Mouse (Mus musculus) thymus, postnatal 10 days (tissue): ENCODE measurements around the gene Gal3st3.
A peak's percentile ranks its signal among the peaks of the same experiment; 100 is the strongest.
"Not testable (repeated sequence)": the region's sequence is repeated elsewhere in the genome, so short reads cannot be mapped to it uniquely, and the experiment has no call there.

Experiments used
- DNase-seq, 2 experiments: peaks; one replicate each; pipeline ENCODE4 v3.0.0; 2021; ENCODE audit warnings: low spot score in 2 of 2

Gal3st3 gene

GRCm38 (mm10) chr19:5306968-5307734 is 9.0 kb downstream of the Gal3st3 start:
- no peak for DNase-seq

- no peak for DNase-seq
These were observed 10.9 kb downstream of the Gal3st3 start for GRCm38 (mm10) chr19:5309025-5309424.

- DNase-seq: no peak
These were observed 15.1 kb downstream of the Gal3st3 start for GRCm38 (mm10) chr19:5313189-5313588.

GRCm38 (mm10) chr19:5323801-5324200 is 25.7 kb downstream of the Gal3st3 start:
- DNase-seq: peak; percentile 25 to 42

- DNase-seq: no peak
These were observed 29.8 kb downstream of the Gal3st3 start for GRCm38 (mm10) chr19:5327970-5328369.

GRCm38 (mm10) chr19:5334741-5335140 is 36.6 kb downstream of the Gal3st3 start:
- DNase-seq: no peak

- DNase-seq: no peak
These were observed 37.3 kb downstream of the Gal3st3 start, which contains the start of gene Catsper1 for GRCm38 (mm10) chr19:5335441-5335840. Gene Catsper1, plus strand, starts transcription at chr19:5335741.

GRCm38 (mm10) chr19:5337975-5338374 is 39.8 kb downstream of the Gal3st3 start:
- DNase-seq: peak; percentile 54 to 85

GRCm38 (mm10) chr19:5341360-5341759 is 43.2 kb downstream of the Gal3st3 start:
- DNase-seq: no peak

GRCm38 (mm10) chr19:5345297-5346131 is 47.4 kb downstream of the Gal3st3 start:
- DNase-seq: no peak

GRCm38 (mm10) chr19:5348064-5348463 is 49.9 kb downstream of the Gal3st3 start:
- no peak for DNase-seq

- peak in 1 of 2 experiments; percentile 37 for DNase-seq
These were observed 50.7 kb downstream of the Gal3st3 start for GRCm38 (mm10) chr19:5348526-5349501.

GRCm38 (mm10) chr19:5349502-5349873 is 51.4 kb downstream of the Gal3st3 start, which contains the start of gene Cst6:
Gene Cst6, minus strand, starts transcription at chr19:5349574.
- DNase-seq: not testable (repeated sequence)

- no peak for DNase-seq
These were observed 55.5 kb downstream of the Gal3st3 start for GRCm38 (mm10) chr19:5353609-5354008.

GRCm38 (mm10) chr19:5356080-5356479 is 57.9 kb downstream of the Gal3st3 start:
- no peak for DNase-seq
